Mouse (Mus musculus) MEL (cell line): ENCODE measurements around the gene Itpr2. TPM values are rescaled to one million over a fixed set of nuclear protein-coding genes. Genes with fewer than 3 reads are reported as not detected.

Experiments used
- DNase-seq: peaks from one replicate; pipeline ENCODE4 v3.0.0; 2011; ENCODE audit warnings: low read depth, low spot score
- H3K27ac ChIP-seq: 2 replicates; pipeline ENCODE4 v1.5.1; 2012; ENCODE audit warnings: low read depth, mild to moderate bottlenecking, control low read depth, low read length, moderate library complexity; ENCODE audit not compliant: control insufficient read depth
- H3K27me3 ChIP-seq, 2 experiments: fragments of 150-350 bp in 1 of 2; sonication (generic) in 1 of 2; 2 replicates each; pipeline ENCODE4 v1.6.1; 2012; ENCODE audit warnings: low read length in 2 of 2, mild to moderate bottlenecking in 2 of 2, improper control_type of control experiment in 1 of 2, moderate library complexity in 1 of 2; ENCODE audit not compliant: insufficient read depth in 2 of 2, control insufficient read depth in 1 of 2
- H3K36me3 ChIP-seq, 2 experiments: 2 replicates each; pipeline ENCODE4 v1.6.1; 2012 to 2014; ENCODE audit warnings: low read length in 2 of 2, improper control_type of control experiment in 1 of 2, inconsistent platforms in 1 of 2, mild to moderate bottlenecking in 1 of 2; ENCODE audit not compliant: insufficient read depth in 2 of 2, control insufficient read depth in 1 of 2
- H3K4me1 ChIP-seq, 2 experiments: fragments of 150-350 bp in 1 of 2; sonication (generic) in 1 of 2; 2 replicates each; pipeline ENCODE4 v1.6.1; 2012; ENCODE audit warnings: low read length in 2 of 2, improper control_type of control experiment in 1 of 2, mild to moderate bottlenecking in 1 of 2; ENCODE audit not compliant: insufficient read depth in 2 of 2, control insufficient read depth in 1 of 2
- H3K4me3 ChIP-seq, 2 experiments: fragments of 150-350 bp in 1 of 2; sonication (generic) in 1 of 2; 2 replicates each; pipeline ENCODE4 v1.5.1; 2012; ENCODE audit warnings: low read depth in 2 of 2, low read length in 2 of 2, mild to moderate bottlenecking in 2 of 2, moderate library complexity in 2 of 2, control low read depth in 1 of 2, improper control_type of control experiment in 1 of 2; ENCODE audit not compliant: control insufficient read depth in 1 of 2, insufficient read depth in 1 of 2
- H3K79me2 ChIP-seq: 2 replicates; pipeline ENCODE4 v1.6.1; 2012; ENCODE audit warnings: mild to moderate bottlenecking, low read length, moderate library complexity; ENCODE audit not compliant: control insufficient read depth, poor library complexity, insufficient read depth
- H3K9ac ChIP-seq: 2 replicates; pipeline ENCODE4 v1.6.1; 2012; ENCODE audit warnings: low read depth, mild to moderate bottlenecking, control low read depth, low read length, moderate library complexity; ENCODE audit not compliant: control insufficient read depth, poor library complexity, severe bottlenecking
- H3K9me3 ChIP-seq: fragments of 150-350 bp; sonication (generic); replicated peaks from 2 replicates; pipeline ENCODE4 v1.6.1; 2012; ENCODE audit warnings: mild to moderate bottlenecking, low read length, improper control_type of control experiment, moderate library complexity; ENCODE audit not compliant: insufficient read depth
- BHLHE40 ChIP-seq: IDR thresholded peaks from 2 replicates; pipeline ENCODE4 v1.6.1; 2012; ENCODE audit warnings: low read depth, mild to moderate bottlenecking, inconsistent platforms, low read length, improper control_type of control experiment, borderline replicate concordance
- ELF1 ChIP-seq: IDR thresholded peaks from 2 replicates; pipeline ENCODE4 v1.6.1; 2014; ENCODE audit warnings: low read depth, mild to moderate bottlenecking, inconsistent platforms, low read length, improper control_type of control experiment, moderate library complexity
- ETS1 ChIP-seq: IDR thresholded peaks from 2 replicates; pipeline ENCODE4 v1.6.1; 2012; ENCODE audit warnings: low read depth, mild to moderate bottlenecking, inconsistent platforms, low read length, improper control_type of control experiment, moderate library complexity
- HCFC1 ChIP-seq: IDR thresholded peaks from 2 replicates; pipeline ENCODE4 v1.6.1; 2012; ENCODE audit warnings: low read depth, mild to moderate bottlenecking, inconsistent platforms, low read length, improper control_type of control experiment, moderate library complexity
- MAZ ChIP-seq: IDR thresholded peaks from 2 replicates; pipeline ENCODE4 v1.6.1; 2012; ENCODE audit warnings: low read depth, mild to moderate bottlenecking, inconsistent platforms, low read length, improper control_type of control experiment
- MEF2A ChIP-seq: IDR thresholded peaks from 2 replicates; pipeline ENCODE4 v1.6.1; 2014; ENCODE audit warnings: low read depth, mild to moderate bottlenecking, inconsistent platforms, low read length, improper control_type of control experiment; ENCODE audit not compliant: poor library complexity, insufficient replicate concordance, severe bottlenecking; ENCODE audit errors: extremely low read depth
- MYC ChIP-seq: IDR thresholded peaks from 2 replicates; pipeline ENCODE4 v1.6.1; 2011; ENCODE audit warnings: low read depth, mild to moderate bottlenecking, low read length, improper control_type of control experiment, moderate library complexity
- NELFE ChIP-seq: IDR thresholded peaks from 2 replicates; pipeline ENCODE4 v1.6.1; 2011; ENCODE audit warnings: low read depth, low read length, improper control_type of control experiment
- POLR2A ChIP-seq, 2 experiments: IDR thresholded peaks; 2 replicates each; pipeline ENCODE4 v1.6.1; 2011 to 2012; ENCODE audit warnings: low read length in 2 of 2, mild to moderate bottlenecking in 2 of 2, control low read depth in 1 of 2, improper control_type of control experiment in 1 of 2, low read depth in 1 of 2, moderate library complexity in 1 of 2; ENCODE audit not compliant: control insufficient read depth in 1 of 2, insufficient read depth in 1 of 2, poor library complexity in 1 of 2
- POLR2AphosphoS2 ChIP-seq: IDR thresholded peaks from 2 replicates; pipeline ENCODE4 v1.6.1; 2011; ENCODE audit warnings: low read length, improper control_type of control experiment
- POLR2AphosphoS5 ChIP-seq: IDR thresholded peaks from 2 replicates; pipeline ENCODE4 v1.6.1; 2012; ENCODE audit warnings: low read depth, borderline replicate concordance, mild to moderate bottlenecking, inconsistent platforms, low read length, moderate library complexity, mixed read lengths
- SMC3 ChIP-seq: IDR thresholded peaks from 2 replicates; pipeline ENCODE4 v1.6.1; 2011; ENCODE audit warnings: low read depth, low read length, improper control_type of control experiment
- TAL1 ChIP-seq: IDR thresholded peaks from 2 replicates; pipeline ENCODE4 v1.6.1; 2012; ENCODE audit warnings: mild to moderate bottlenecking, inconsistent platforms, low read length, moderate library complexity, mixed read lengths
- UBTF ChIP-seq: IDR thresholded peaks from 2 replicates; pipeline ENCODE4 v1.6.1; 2012; ENCODE audit warnings: low read depth, mild to moderate bottlenecking, inconsistent platforms, low read length, improper control_type of control experiment, moderate library complexity, borderline replicate concordance; ENCODE audit not compliant: insufficient read depth
- USF2 ChIP-seq, 2 experiments: IDR thresholded peaks; 2 replicates each; pipeline ENCODE4 v1.6.1; 2011 to 2012; ENCODE audit warnings: improper control_type of control experiment in 2 of 2, low read length in 2 of 2, borderline replicate concordance in 1 of 2, inconsistent platforms in 1 of 2, low read depth in 1 of 2, mild to moderate bottlenecking in 1 of 2; ENCODE audit not compliant: insufficient read depth in 1 of 2
- ZC3H11A ChIP-seq: IDR thresholded peaks from 2 replicates; pipeline ENCODE4 v1.6.1; 2012; ENCODE audit warnings: low read depth, mild to moderate bottlenecking, inconsistent platforms, low read length, improper control_type of control experiment
- ZKSCAN1 ChIP-seq: IDR thresholded peaks from 2 replicates; pipeline ENCODE4 v1.6.1; 2012; ENCODE audit warnings: low read depth, mild to moderate bottlenecking, inconsistent platforms, low read length, improper control_type of control experiment, moderate library complexity
- polyA plus RNA-seq, 2 experiments: library from polyadenylated mRNA; stranded (reverse) in 1 of 2; unstranded in 1 of 2; fragments of >175 nt in 1 of 2; fragments of >200 nt in 1 of 2; gene quantifications; 2 replicates each; pipeline versions ENCODE4 v1.2.1 to v1.2.4; 2012; ENCODE audit warnings: low replicate concordance in 2 of 2, low read depth in 1 of 2; ENCODE audit not compliant: insufficient read length in 2 of 2, insufficient read depth in 1 of 2, missing spikeins in 1 of 2
- total RNA-seq: library from RNA; depleted of rRNA; stranded (reverse); fragments of 300-350 nt; gene quantifications from 2 replicates; pipeline ENCODE4 v1.2.3, GENCODE M21; 2012

Itpr2 gene
- total and polyA plus RNA-seq, 3 experiments = 1.5 to 3.0 TPM; not detected in 1

DNA sequence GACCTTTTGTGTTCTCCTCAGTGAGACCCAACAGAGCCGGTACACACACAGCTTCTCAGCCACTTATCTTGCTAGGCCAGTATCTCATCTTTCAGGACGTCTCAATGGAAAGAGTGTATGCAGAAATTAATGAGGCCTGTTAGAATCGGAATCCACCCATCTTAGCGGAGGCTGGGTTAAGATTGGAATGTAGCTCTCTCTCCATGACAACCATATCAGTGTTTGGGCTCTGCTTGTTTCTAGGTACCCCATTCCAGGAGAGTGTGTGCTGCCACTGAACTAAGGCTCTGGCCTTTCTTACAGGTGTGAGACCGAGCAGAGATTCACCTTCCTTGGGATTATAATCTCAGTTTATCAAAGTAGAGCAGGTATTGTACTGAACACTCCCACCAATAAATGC, 11.9 kb upstream of the Itpr2 start:
- Histone ChIP-seq H3K79me2 (no peaks in the 10 kb centered on the region), H3K27me3 (no peaks in the 10 kb centered on the region), H3K36me3 (peaks cover 0 to 12% of the 10 kb centered on the region in 2 experiments; a peak in 2 of 4 replicates), H3K4me1 (peaks cover 11 to 25% of the 10 kb centered on the region in 2 experiments), H3K4me3 (no peak overlapping the region), H3K9me3 (no peaks in the 10 kb centered on the region), H3K9ac (no peak overlapping the region), H3K27ac (no peak overlapping the region)
- no peak for DNase-seq
- no peak for TF ChIP-seq UBTF
- no peak for TF ChIP-seq SMC3
- no peak for TF ChIP-seq MYC
- TF ChIP-seq ELF1 = no peak
- TF ChIP-seq ZKSCAN1 = no peak
- no peak for TF ChIP-seq POLR2A (IDR thresholded peaks at IDR 0.05; ENCODE audit: control insufficient read depth in 1 of 2, insufficient read depth in 1 of 2, low read depth in 1 of 2, low read length in 2 of 2, poor library complexity in 1 of 2)
- TF ChIP-seq ETS1 = no peak
- TF ChIP-seq USF2 (IDR thresholded peaks at IDR 0.05; ENCODE audit: borderline replicate concordance in 1 of 2, insufficient read depth in 1 of 2, low read depth in 1 of 2, low read length in 2 of 2) = no peak
- no peak for TF ChIP-seq TAL1
- TF ChIP-seq ZC3H11A = no peak
- TF ChIP-seq HCFC1 = no peak
- TF ChIP-seq POLR2AphosphoS2 = no peak

DNA sequence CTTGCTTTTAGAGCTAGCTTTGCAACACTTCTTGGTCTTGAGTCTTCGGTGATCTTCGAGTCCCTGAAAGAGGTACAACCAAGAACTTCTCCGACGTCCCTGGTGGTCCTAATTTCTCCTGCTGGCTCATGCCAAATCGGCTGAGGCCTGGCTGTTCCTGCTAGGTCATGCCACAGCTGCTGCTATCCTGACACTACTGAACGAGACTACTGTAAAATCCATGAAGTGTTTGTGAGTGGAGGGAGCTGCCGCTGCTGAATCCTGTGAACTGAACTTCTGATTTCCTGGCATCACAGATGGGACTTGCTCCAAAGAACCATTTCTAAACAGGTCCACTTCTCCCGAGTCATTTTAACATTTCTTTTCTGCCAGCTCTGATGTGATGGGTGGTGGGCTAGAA, 11.4 kb upstream of the Itpr2 start:
- H3K27me3 ChIP-seq = no peaks in the 10 kb centered on the region
- no peak overlapping the region for H3K9ac ChIP-seq
- no peaks in the 10 kb centered on the region for H3K9me3 ChIP-seq
- no peak overlapping the region for H3K4me3 ChIP-seq
- no peak overlapping the region for H3K27ac ChIP-seq
- peaks cover 0 to 12% of the 10 kb centered on the region in 2 experiments; a peak in 2 of 4 replicates for H3K36me3 ChIP-seq
- TF ChIP-seq NELFE (no peak), MEF2A (no peak), POLR2AphosphoS5 (no peak), MAZ (no peak), ETS1 (no peak), BHLHE40 (no peak)
- no peaks in the 10 kb centered on the region for H3K79me2 ChIP-seq
- peaks cover 11 to 25% of the 10 kb centered on the region in 2 experiments for H3K4me1 ChIP-seq
- DNase-seq = no peak
